Mouse (Mus musculus) mouse embryonic stem cell (cell line): ENCODE measurements around the gene Neil1.

Experiments
- in situ Hi-C, 2 experiments: fragments of 300-500 bp; cut with MboI; formaldehyde crosslinking; loops; 1 replicate in 1 of 2; 3 replicates in 1 of 2; pipeline ENCODE4 v1.14.3; 2019 to 2020; ENCODE audit warnings: low sequenced_read_pairs in 2 of 2, low pct_unique_long_range_greater_than_20kb in 1 of 2, mixed read lengths in 1 of 2; ENCODE audit not compliant: unreplicated experiment in 1 of 2

The Neil1 gene

DNA sequence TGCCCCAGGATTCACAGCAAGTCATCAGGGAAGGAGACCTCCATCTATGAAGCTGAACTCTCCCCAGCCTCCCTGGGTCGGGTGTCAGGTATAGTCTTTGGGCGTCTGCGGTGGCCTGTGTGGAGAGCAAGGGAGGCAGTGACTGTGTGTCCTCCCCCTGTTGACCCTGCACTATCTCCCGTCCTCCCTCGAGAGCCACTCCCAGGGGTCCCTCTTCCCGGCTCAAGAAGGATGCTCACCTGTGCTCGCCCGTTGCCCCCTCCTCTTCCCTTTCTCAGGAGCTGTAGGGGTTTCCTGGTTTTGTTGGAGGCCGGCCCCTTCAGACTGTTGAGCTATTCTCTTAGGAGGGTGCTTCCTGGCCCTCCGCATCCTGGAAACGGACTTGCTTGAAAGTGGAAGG is 4.9 kb downstream of the Neil1 start:
- in situ Hi-C loops: no loop called here

- in situ Hi-C loops: no loop called here
Measured at GRCm38 (mm10) chr9:57141417-57142353, 6.4 kb downstream of the Neil1 start.

DNA sequence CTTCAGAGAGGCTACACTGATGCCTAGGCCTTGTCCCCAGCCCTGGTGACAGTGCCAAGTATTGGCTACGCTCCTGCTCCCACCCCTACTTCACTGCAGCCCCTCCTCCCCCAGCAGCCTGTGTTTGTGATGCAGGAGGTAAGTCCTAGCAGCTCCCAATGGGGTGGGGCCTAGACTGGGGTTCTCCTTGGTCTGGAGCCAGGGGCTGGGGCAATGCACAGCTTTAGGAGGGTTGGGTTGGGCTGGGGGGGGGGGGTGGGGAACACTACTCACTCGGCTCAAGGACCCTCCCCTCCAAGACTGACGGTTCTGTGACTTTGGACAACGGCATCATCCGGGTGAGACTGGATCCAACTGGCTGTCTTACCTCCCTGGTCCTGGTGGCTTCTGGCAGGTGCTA is 8.5 kb downstream of the Neil1 start:
- in situ Hi-C loops: no loop called here

- in situ Hi-C loops: no loop called here
Measured at GRCm38 (mm10) chr9:57139110-57139509, 9.0 kb downstream of the Neil1 start.

DNA sequence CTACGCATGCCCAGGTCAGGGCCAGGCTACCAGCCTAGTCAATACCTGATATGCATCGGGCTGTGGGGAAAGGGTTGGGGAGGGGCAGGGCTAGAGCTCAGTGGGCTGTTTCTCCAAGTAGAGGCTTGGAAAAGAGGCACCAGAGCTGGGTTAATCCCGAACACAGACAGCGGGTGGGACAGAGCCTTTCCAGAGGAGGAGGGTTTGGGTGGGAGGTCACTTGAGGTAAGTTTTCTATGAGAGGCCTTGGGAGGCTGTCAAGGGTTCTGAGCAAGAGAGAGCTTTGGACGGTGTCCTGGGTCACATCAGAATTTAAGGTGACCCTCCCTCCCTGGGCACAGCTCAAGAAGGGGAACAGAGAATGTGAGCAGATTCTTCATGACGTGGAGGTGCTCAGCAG is 9.6 kb downstream of the Neil1 start:
- in situ Hi-C loops: no loop called here

GRCm38 (mm10) chr9:57137777-57138176 is 10.3 kb downstream of the Neil1 start:
- in situ Hi-C loops: no loop called here

GRCm38 (mm10) chr9:57137246-57137645 is 10.9 kb downstream of the Neil1 start:
- in situ Hi-C loops: no loop called here

- in situ Hi-C loops: no loop called here
Measured at GRCm38 (mm10) chr9:57130577-57131433, 17.3 kb downstream of the Neil1 start, which contains the start of gene Man2c1. TSS of gene Man2c1 (plus strand) at chr9:57130690.

- in situ Hi-C loops: no loop called here
Measured at GRCm38 (mm10) chr9:57129641-57130040, 18.5 kb downstream of the Neil1 start.

DNA sequence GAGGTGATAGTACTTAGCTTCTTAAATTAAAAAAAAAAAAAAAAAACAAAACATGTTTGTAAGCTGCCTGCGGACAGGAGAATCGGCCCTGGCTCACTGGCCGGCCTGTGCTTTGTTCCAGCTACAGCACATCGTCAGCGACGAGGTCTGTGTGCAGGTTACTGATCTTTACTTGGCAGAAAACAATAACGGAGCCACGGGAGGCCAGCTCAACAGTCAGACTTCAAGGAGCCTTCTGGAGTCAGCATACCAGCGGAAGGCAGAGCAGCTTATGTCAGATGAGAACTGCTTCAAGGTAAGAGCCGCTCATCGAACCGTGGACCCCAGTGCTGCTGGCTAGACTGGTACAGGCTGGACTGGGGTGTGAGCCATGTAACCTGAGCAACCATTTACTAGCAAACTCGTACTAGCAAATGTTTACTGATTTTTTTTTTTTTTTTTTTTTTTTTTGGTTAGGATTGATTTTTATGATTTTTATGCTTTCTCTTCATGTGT is 30.8 kb downstream of the Neil1 start:
- in situ Hi-C loops: no loop called here
